Mouse (Mus musculus) megakaryocyte, adult 5-6 weeks (primary cell): ENCODE data around the gene Axin1. TPM values are rescaled to one million over a fixed set of nuclear protein-coding genes. Genes with fewer than 3 reads are reported as not detected.
"Not testable (repeated sequence)": the region's sequence is repeated elsewhere in the genome, so short reads cannot be mapped to it uniquely, and the experiment has no call there.

ENCODE experiments used
- ATAC-seq: 2 replicates; pipeline ENCODE4 v1.8.0; 2016; ENCODE audit warnings: mild to moderate bottlenecking, inconsistent platforms; ENCODE audit not compliant: poor library complexity, severe bottlenecking
- total RNA-seq, 2 experiments: library from RNA; stranded (forward) in 1 of 2; stranded (reverse) in 1 of 2; fragments of 153-499, 151-499 nt in 1 of 2; fragments of 221-1000, 200-1000 nt in 1 of 2; gene quantifications; 2 replicates each; pipeline versions ENCODE4 v1.2.3 to v1.2.4; 2015 to 2017

The Axin1 gene
- total RNA-seq, 2 experiments from 2014 or later = 24.2 to 255 TPM

- ATAC-seq = no peak
Observed at GRCm38 (mm10) chr17:26187592-26187991, 49.1 kb downstream of the Axin1 start.

- no peak for ATAC-seq
Observed at GRCm38 (mm10) chr17:26188091-26188805, 49.8 kb downstream of the Axin1 start.

GRCm38 (mm10) chr17:26191486-26191885, 53.0 kb downstream of the Axin1 start:
- not testable (repeated sequence) for ATAC-seq

GRCm38 (mm10) chr17:26192481-26193190, 54.1 kb downstream of the Axin1 start:
- ATAC-seq = no peak

- ATAC-seq = no peak
Observed at GRCm38 (mm10) chr17:26198892-26199291, 60.4 kb downstream of the Axin1 start, which contains the start of gene Pdia2. Gene Pdia2, minus strand, starts transcription at chr17:26199087.

- ATAC-seq = no peak
Observed at GRCm38 (mm10) chr17:26200831-26201705, 62.6 kb downstream of the Axin1 start.

GRCm38 (mm10) chr17:26201998-26202397, 63.5 kb downstream of the Axin1 start:
- ATAC-seq = no peak

GRCm38 (mm10) chr17:26202737-26203136, 64.2 kb downstream of the Axin1 start, which contains the start of gene Rgs11:
Gene Rgs11, plus strand, starts transcription at chr17:26202951.
- 0 out of 2 replicates have a peak, but pooled peaks have one; percentile 33 for ATAC-seq

GRCm38 (mm10) chr17:26203321-26203811, 64.9 kb downstream of the Axin1 start:
- peak; percentile 69 for ATAC-seq

- no peak for ATAC-seq
Observed at GRCm38 (mm10) chr17:26204766-26205165, 66.3 kb downstream of the Axin1 start.

- ATAC-seq = no peak
Observed at GRCm38 (mm10) chr17:26206392-26206791, 67.9 kb downstream of the Axin1 start.

- ATAC-seq = no peak
Observed at GRCm38 (mm10) chr17:26207686-26208085, 69.2 kb downstream of the Axin1 start, which contains the start of gene Arhgdig. Gene Arhgdig, minus strand, starts transcription at chr17:26207786.

- no peak for ATAC-seq
Observed at GRCm38 (mm10) chr17:26212241-26212640, 73.8 kb downstream of the Axin1 start.

GRCm38 (mm10) chr17:26212681-26213080, 74.2 kb downstream of the Axin1 start:
- no peak for ATAC-seq

GRCm38 (mm10) chr17:26221508-26221907, 83.0 kb downstream of the Axin1 start:
- no peak for ATAC-seq

GRCm38 (mm10) chr17:26225150-26225549, 86.7 kb downstream of the Axin1 start:
- no peak for ATAC-seq

- peak; percentile 30 for ATAC-seq
Observed at GRCm38 (mm10) chr17:26229776-26230175, 91.3 kb downstream of the Axin1 start.

- peak; percentile 75 for ATAC-seq
Observed at GRCm38 (mm10) chr17:26231156-26231555, 92.7 kb downstream of the Axin1 start.

GRCm38 (mm10) chr17:26232863-26233262, 94.4 kb downstream of the Axin1 start:
- no peak for ATAC-seq

- no peak for ATAC-seq
Observed at GRCm38 (mm10) chr17:26234386-26234785, 95.9 kb downstream of the Axin1 start.
